Comparison of ENCODE assay signal across 13 mouse cellular contexts in the genomic region with DNA sequence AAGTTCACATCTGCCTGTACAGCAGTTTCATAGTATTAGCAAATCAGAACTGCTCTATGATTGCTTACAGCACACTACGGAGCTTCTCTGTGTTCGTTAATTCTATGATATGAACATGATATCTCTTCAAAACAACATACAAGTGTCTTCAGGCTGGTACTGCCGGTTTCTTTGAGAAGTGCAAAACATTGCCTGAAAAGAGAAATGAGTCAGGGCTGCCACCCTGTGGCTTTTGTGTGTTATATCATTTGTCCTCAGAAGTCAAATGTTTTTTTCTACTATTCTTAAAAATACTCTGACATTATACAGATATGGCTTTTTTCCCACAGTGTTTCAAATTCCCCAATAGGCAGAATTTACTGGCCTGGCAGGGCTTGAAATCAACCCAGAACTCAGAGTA. TPM values are rescaled to one million over a fixed set of nuclear protein-coding genes. Genes with fewer than 3 reads are reported as not detected.
A peak's percentile ranks its signal among the peaks of the same experiment; 100 is the strongest.
DNase-seq lines count a peak whose midpoint lies in the region; ATAC-seq lines count a peak whose summit lies in the region.
"Had no signal": no experiment of that assay in that cellular context is flagged by ENCODE, and none has a peak within 500 bp of the region (broad histone marks: within the 10 kb centered on the region; RNA-seq: fewer than 3 reads in every experiment).

No protein-coding gene starts in this region.

- peak; percentile 88 for ATAC-seq in frontal cortex, adult (ENCODE audit: low TSS enrichment)
- ATAC-seq in limb, embryonic 11.5 days (ENCODE audit: insufficient number of reproducible peaks, low FRiP score, low TSS enrichment, low read depth): no peak
- no peak for ATAC-seq in heart, embryonic 11.5 days (replicated peaks; ENCODE audit: insufficient number of reproducible peaks, low FRiP score, low TSS enrichment)

- H3K4me2 ChIP-seq in limb, embryonic 11.5 days (ENCODE audit: low read depth, severe bottlenecking): no peak overlapping the region
- H3K4me2 ChIP-seq in heart, embryonic 11.5 days: no peak overlapping the region
- H3K4me2 ChIP-seq: embryonic facial prominence, embryonic 12.5 days; limb, embryonic 12.5 days had no signal

- 78% methylated on average over 3 of the region's 3 CpGs for WGBS in limb, embryonic 11.5 days
- WGBS in limb, embryonic 10.5 days: 69% methylated on average over 3 of the region's 3 CpGs
- WGBS in heart, embryonic 11.5 days (ENCODE audit: insufficient replicate concordance): 52% methylated on average over 3 of the region's 3 CpGs

- no peak overlapping the region for H3K27ac ChIP-seq in limb, embryonic 11.5 days (replicated peaks; ENCODE audit: low read depth, low read length)
- no peak overlapping the region for H3K27ac ChIP-seq in limb, embryonic 10.5 days
- H3K27ac ChIP-seq in heart, embryonic 11.5 days (ENCODE audit: low read depth, low read length): no peak overlapping the region
- H3K27ac ChIP-seq: embryonic facial prominence, embryonic 12.5 days; limb, embryonic 12.5 days had no signal

- no peaks in the 10 kb centered on the region; the same call in 1 of the 2 replicates for H3K36me3 ChIP-seq in limb, embryonic 11.5 days (ENCODE audit: control insufficient read depth, insufficient read depth, low read length)
- peaks cover 12% of the 10 kb centered on the region; the same call in 1 of the 2 replicates for H3K36me3 ChIP-seq in limb, embryonic 10.5 days
- no peaks in the 10 kb centered on the region for H3K36me3 ChIP-seq in heart, embryonic 11.5 days (ENCODE audit: control insufficient read depth, insufficient read depth, low read length)
- H3K36me3 ChIP-seq: embryonic facial prominence, embryonic 12.5 days had no signal

- no peaks in the 10 kb centered on the region for H3K9me3 ChIP-seq in limb, embryonic 11.5 days (ENCODE audit: control insufficient read depth, low read length)
- no peaks in the 10 kb centered on the region for H3K9me3 ChIP-seq in limb, embryonic 10.5 days (replicated peaks)
- no peaks in the 10 kb centered on the region for H3K9me3 ChIP-seq in heart, embryonic 11.5 days (replicated peaks; ENCODE audit: control insufficient read depth, low read length)
- H3K9me3 ChIP-seq: embryonic facial prominence, embryonic 12.5 days; limb, embryonic 12.5 days had no signal

- H3K4me1 ChIP-seq in limb, embryonic 11.5 days (ENCODE audit: control insufficient read depth, insufficient read depth, low read length): no peaks in the 10 kb centered on the region
- H3K4me1 ChIP-seq in limb, embryonic 10.5 days: no peaks in the 10 kb centered on the region
- H3K4me1 ChIP-seq in heart, embryonic 11.5 days (ENCODE audit: control insufficient read depth, insufficient read depth, low read length): no peaks in the 10 kb centered on the region
- H3K4me1 ChIP-seq: embryonic facial prominence, embryonic 12.5 days; limb, embryonic 12.5 days had no signal

- H3K9ac ChIP-seq in limb, embryonic 11.5 days (ENCODE audit: low read length): no peak overlapping the region
- no peak overlapping the region for H3K9ac ChIP-seq in heart, embryonic 11.5 days (ENCODE audit: low read depth, low read length)
- H3K9ac ChIP-seq: embryonic facial prominence, embryonic 12.5 days; limb, embryonic 12.5 days had no signal

- no peak for DNase-seq in frontal cortex, postnatal 14 days (ENCODE audit: low spot score in 2 of 2)
- DNase-seq in limb, embryonic 11.5 days (ENCODE audit: low spot score): peak; percentile 44
- DNase-seq in limb, embryonic 10.5 days (ENCODE audit: low spot score): no peak
- DNase-seq in NIH3T3 (ENCODE audit: low read depth): peak; percentile 70
- peak; percentile 11 for DNase-seq in lung, postnatal 14 days
- no peak for DNase-seq in urinary bladder, postnatal 14 days (ENCODE audit: low spot score)
- DNase-seq: gastrocnemius, postnatal 36 days; kidney, adult 18-20 months; thymus, adult 18-20 months had no signal

- H3K4me3 ChIP-seq in limb, embryonic 11.5 days (ENCODE audit: low read depth, low read length): no peak overlapping the region
- no peak overlapping the region for H3K4me3 ChIP-seq in limb, embryonic 10.5 days
- no peak overlapping the region for H3K4me3 ChIP-seq in heart, embryonic 11.5 days (ENCODE audit: low read depth, low read length)
- H3K4me3 ChIP-seq: embryonic facial prominence, embryonic 12.5 days; limb, embryonic 12.5 days had no signal

- H3K27me3 ChIP-seq in limb, embryonic 11.5 days (ENCODE audit: control insufficient read depth, insufficient read depth, low read length): no peaks in the 10 kb centered on the region
- H3K27me3 ChIP-seq in limb, embryonic 10.5 days (ENCODE audit: low read depth, poor library complexity, severe bottlenecking): no peaks in the 10 kb centered on the region
- H3K27me3 ChIP-seq in heart, embryonic 11.5 days (ENCODE audit: control insufficient read depth, insufficient read depth, low read length): no peaks in the 10 kb centered on the region
- H3K27me3 ChIP-seq: embryonic facial prominence, embryonic 12.5 days; limb, embryonic 12.5 days had no signal

RNA-seq across cellular contexts. Expression of gene Asns, which starts 22.5 kb away (rescaled TPM):
- 98.5 and 100 TPM in 2 replicates for polyA plus RNA-seq in limb, embryonic 11.5 days (2014; fragmentation: Nextera tagmentation; extraction: Ambion mirVana)
- 100.0 and 126 TPM in 2 replicates for polyA plus RNA-seq in limb, embryonic 10.5 days (2016; fragmentation: Nextera tagmentation; extraction: Ambion mirVana)
- 43.7 and 56.2 TPM in 2 replicates for polyA plus RNA-seq in heart, embryonic 11.5 days (2014; fragmentation: Nextera tagmentation; extraction: Ambion mirVana)

Comparison
In these comparisons a context has a peak if more than half of its experiments do, and no peak if none do; other contexts are left out.
1. DNase-seq: peak in limb, embryonic 11.5 days (single experiment), NIH3T3 (single experiment) and lung, postnatal 14 days (single experiment); none in frontal cortex, postnatal 14 days (0 of 2), limb, embryonic 10.5 days (single experiment) and urinary bladder, postnatal 14 days (single experiment).